Mouse (Mus musculus) cerebellum, adult 2 months (tissue): ENCODE results near the gene Gm9936. TPM values are rescaled to one million over a fixed set of nuclear protein-coding genes. Genes with fewer than 3 reads are reported as not detected.

ENCODE experiments used
- DNase-seq, 2 experiments: peaks; one replicate each; pipeline ENCODE4 v3.0.0; 2021
- H3K27ac ChIP-seq: fragments of 200-500 bp; 2 replicates; pipeline ENCODE4 v1.5.1; 2012; ENCODE audit warnings: low read length, control low read depth, inconsistent platforms; ENCODE audit not compliant: insufficient read depth
- H3K27me3 ChIP-seq: fragments of 200-500 bp; 2 replicates; pipeline ENCODE4 v1.6.1; 2012; ENCODE audit warnings: inconsistent platforms, mild to moderate bottlenecking, low read length, moderate library complexity; ENCODE audit not compliant: control insufficient read depth, insufficient read depth
- H3K4me1 ChIP-seq: fragments of 200-500 bp; 2 replicates; pipeline ENCODE4 v1.6.1; 2011; ENCODE audit warnings: low read length; ENCODE audit not compliant: control insufficient read depth, insufficient read depth
- H3K4me3 ChIP-seq: fragments of 200-500 bp; replicated peaks from 2 replicates; pipeline ENCODE3; 2011; ENCODE audit warnings: mild to moderate bottlenecking, low read depth, low read length, control low read depth; ENCODE audit not compliant: insufficient read depth
- CTCF ChIP-seq: fragments of 200-500 bp; IDR thresholded peaks from 2 replicates; pipeline ENCODE4 v1.5.1; 2011; ENCODE audit warnings: low read depth, mild to moderate bottlenecking, control low read depth, low read length, moderate library complexity, borderline replicate concordance; ENCODE audit not compliant: insufficient read depth
- POLR2A ChIP-seq: fragments of 200-500 bp; IDR thresholded peaks from 2 replicates; pipeline ENCODE4 v1.6.1; 2011; ENCODE audit warnings: low read length, control low read depth, borderline replicate concordance; ENCODE audit not compliant: insufficient read depth
- WGBS: fragments of 180-500 bp; shearing (Covaris S2); methylation state at CpG from one replicate; pipeline ENCODE4 v1.1.7; 2018; 5-methylcytosine and 5-hydroxymethylcytosine counted together
- polyA plus RNA-seq: library from polyadenylated mRNA; depleted of rRNA; stranded (reverse); fragments of >200 nt; gene quantifications from 2 replicates; pipeline ENCODE4 v1.2.3, GENCODE M21; 2012; rRNA removed

Gene Gm9936
- polyA plus RNA-seq, 1 experiment: 0.16 TPM

- Histone ChIP-seq H3K27ac (no peak overlapping the region), H3K4me1 (peaks cover 11% of the 10 kb centered on the region; the same call in 1 of the 2 replicates), H3K4me3 (no peak overlapping the region), H3K27me3 (no peaks in the 10 kb centered on the region)
- DNase-seq: no peak
- WGBS: 81% methylated on average over 5 of the region's 5 CpGs
- no peak for TF ChIP-seq POLR2A
- no peak for TF ChIP-seq CTCF
Observed at GRCm38 (mm10) chr5:114809826-114810225, 48.7 kb downstream of the Gm9936 start.

GRCm38 (mm10) chr5:114809181-114809756, 49.2 kb downstream of the Gm9936 start:
- Histone ChIP-seq H3K27ac (no peak overlapping the region), H3K27me3 (no peaks in the 10 kb centered on the region), H3K4me1 (peaks cover 12% of the 10 kb centered on the region), H3K4me3 (no peak overlapping the region)
- no peak for TF ChIP-seq CTCF
- WGBS: 43% methylated on average over 10 of the region's 10 CpGs
- DNase-seq: no peak

GRCm38 (mm10) chr5:114808385-114808784, 50.1 kb downstream of the Gm9936 start:
- Histone ChIP-seq H3K27me3 (no peaks in the 10 kb centered on the region), H3K4me1 (peaks cover 15% of the 10 kb centered on the region), H3K4me3 (no peak overlapping the region), H3K27ac (no peak overlapping the region)
- 64% methylated on average over 8 of the region's 8 CpGs for WGBS
- no peak for TF ChIP-seq CTCF
- no peak for TF ChIP-seq POLR2A
- DNase-seq: no peak

DNA sequence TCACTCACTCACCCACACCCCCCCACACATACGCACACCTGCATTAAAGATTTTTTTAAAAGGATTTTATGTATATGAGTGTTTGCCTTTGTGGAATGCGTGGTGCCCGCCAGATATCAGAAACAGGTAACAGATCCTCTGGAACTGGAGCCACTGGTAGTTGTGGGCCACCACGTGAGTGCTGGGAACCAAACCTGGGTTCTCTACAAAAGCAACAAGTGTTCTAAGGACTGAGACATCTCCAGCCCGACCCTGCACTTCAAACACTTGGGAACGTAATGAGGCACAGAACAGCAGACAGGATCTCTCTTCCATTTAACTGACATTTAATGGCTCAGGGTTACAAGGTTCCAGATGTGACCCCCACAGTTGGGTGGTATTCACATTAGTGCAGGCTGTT, 50.6 kb downstream of the Gm9936 start:
- DNase-seq: no peak
- TF ChIP-seq POLR2A (no peak), CTCF (no peak)
- H3K27ac ChIP-seq: no peak overlapping the region
- H3K4me1 ChIP-seq: peaks cover 15% of the 10 kb centered on the region
- WGBS: 79% methylated on average over 6 of the region's 6 CpGs
- no peak overlapping the region for H3K4me3 ChIP-seq
- no peaks in the 10 kb centered on the region for H3K27me3 ChIP-seq

DNA sequence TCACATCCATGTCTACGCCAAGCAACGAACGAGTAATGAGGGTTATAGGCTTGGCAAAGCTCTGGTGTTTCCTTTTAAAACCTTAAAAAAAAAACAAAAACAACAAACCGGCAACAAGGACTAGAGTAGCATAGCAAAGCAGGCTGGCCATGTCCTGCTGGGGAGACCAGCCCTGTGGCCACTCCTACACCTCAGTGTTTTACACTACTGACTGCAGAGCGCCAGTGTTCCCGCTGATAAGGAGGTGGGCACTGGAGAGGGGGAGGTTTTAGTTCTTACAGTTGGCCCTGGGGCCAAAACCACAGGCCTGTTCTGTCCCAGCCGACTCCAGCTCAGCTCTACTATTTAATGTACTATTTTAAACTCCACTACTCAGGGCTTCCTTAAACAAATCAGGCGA, 51.0 kb downstream of the Gm9936 start:
- Histone ChIP-seq H3K4me1 (peaks cover 15% of the 10 kb centered on the region), H3K27me3 (no peaks in the 10 kb centered on the region), H3K4me3 (no peak overlapping the region), H3K27ac (no peak overlapping the region)
- 23% methylated on average over 8 of the region's 8 CpGs for WGBS
- TF ChIP-seq POLR2A (no peak), CTCF (no peak)
- DNase-seq: no peak

DNA sequence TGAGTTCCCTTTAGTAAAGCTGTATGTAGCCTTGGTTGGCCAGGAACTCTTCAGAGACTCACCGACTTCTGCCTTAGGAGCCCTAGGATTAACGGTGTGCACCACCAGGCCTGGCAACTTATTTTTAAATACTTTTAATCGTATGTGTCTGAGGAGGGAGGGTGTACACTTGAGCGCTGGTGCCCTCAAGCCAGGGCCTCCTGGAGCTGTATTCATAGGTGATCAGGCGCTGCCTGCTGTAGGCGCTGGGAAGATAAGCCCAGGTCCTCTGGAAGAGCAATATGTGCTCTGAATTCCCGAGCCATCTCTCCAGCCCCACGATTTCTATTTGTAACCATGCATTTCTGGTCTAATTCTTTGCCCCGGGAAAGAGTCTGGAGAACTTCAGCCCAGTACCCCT, 51.4 kb downstream of the Gm9936 start:
- peaks cover 15% of the 10 kb centered on the region for H3K4me1 ChIP-seq
- 43% methylated on average over 9 of the region's 9 CpGs for WGBS
- H3K4me3 ChIP-seq: no peak overlapping the region
- H3K27ac ChIP-seq: no peak overlapping the region
- H3K27me3 ChIP-seq: no peaks in the 10 kb centered on the region
- no peak for DNase-seq
- no peak for TF ChIP-seq POLR2A
- no peak for TF ChIP-seq CTCF

DNA sequence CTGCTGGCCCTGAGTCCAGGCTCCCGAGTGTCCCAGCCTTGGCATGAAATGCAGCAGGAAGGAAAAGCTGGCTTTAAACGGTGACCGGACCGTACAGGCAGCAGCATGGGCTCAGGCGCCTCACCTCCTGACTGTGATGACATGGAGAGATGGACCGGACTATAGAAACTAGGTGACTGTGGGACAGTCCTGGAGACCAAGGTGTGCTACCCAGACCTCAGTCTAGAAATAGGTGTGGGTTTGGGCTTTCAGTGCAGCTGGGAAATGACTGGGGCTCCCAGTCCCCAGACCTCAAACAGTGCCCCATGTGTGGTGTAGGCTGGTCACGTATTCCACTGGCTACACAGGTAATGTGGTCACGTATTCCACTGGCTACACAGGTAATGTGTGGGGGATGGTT, 51.8 kb downstream of the Gm9936 start:
- no peak for DNase-seq
- Histone ChIP-seq H3K4me3 (no peak overlapping the region), H3K27ac (no peak overlapping the region), H3K4me1 (peaks cover 13% of the 10 kb centered on the region), H3K27me3 (no peaks in the 10 kb centered on the region)
- 47% methylated on average over 8 of the region's 8 CpGs for WGBS
- TF ChIP-seq POLR2A: no peak
- no peak for TF ChIP-seq CTCF

Other genes with a start within 250 kb of the Gm9936 start
- gene Trpv4, start 200.3 kb downstream of the Gm9936 start, polyA plus RNA-seq: 3.0 and 5.5 TPM in 2 replicates
- 79.3 and 87.5 TPM in 2 replicates for gene Gltp, start 167.7 kb downstream of the Gm9936 start, polyA plus RNA-seq
- 33.9 and 35.5 TPM in 2 replicates for gene Tchp, start 150.9 kb downstream of the Gm9936 start, polyA plus RNA-seq
- gene Ankrd13a, start 84.0 kb downstream of the Gm9936 start, polyA plus RNA-seq: 61.6 and 62.1 TPM in 2 replicates
- 96.5 and 107 TPM in 2 replicates for gene Git2, start 83.2 kb downstream of the Gm9936 start, polyA plus RNA-seq
- 227 and 230 TPM in 2 replicates for gene 1500011B03Rik, start 35.2 kb downstream of the Gm9936 start, polyA plus RNA-seq
- not detected in 2 replicates for gene 4930519G04Rik, start 5.0 kb downstream of the Gm9936 start, polyA plus RNA-seq
- gene Oasl2, start 38.3 kb upstream of the Gm9936 start, polyA plus RNA-seq: 5.3 and 6.9 TPM in 2 replicates
- gene Oasl1, start 64.6 kb upstream of the Gm9936 start, polyA plus RNA-seq: 0.36 and 0.46 TPM in 2 replicates
- 137 and 141 TPM in 2 replicates for gene 2210016L21Rik, start 83.5 kb upstream of the Gm9936 start, polyA plus RNA-seq
- 0.05 TPM in 1 of 2 replicates, not detected in the other for gene Hnf1a, start 112.4 kb upstream of the Gm9936 start, polyA plus RNA-seq
- gene Sppl3, start 152.5 kb upstream of the Gm9936 start, polyA plus RNA-seq: 64.2 and 65.0 TPM in 2 replicates
- gene Gm10401, start 239.6 kb upstream of the Gm9936 start, polyA plus RNA-seq: not detected in 2 replicates